Mouse (Mus musculus) embryonic facial prominence, embryonic 10.5 days (tissue): Measurements from ENCODE around the gene Tex46. TPM values are rescaled to one million over a fixed set of nuclear protein-coding genes. Genes with fewer than 3 reads are reported as not detected.

Experiments used
- DNase-seq: peaks from one replicate; pipeline ENCODE4 v3.0.0-alpha.2; 2017; ENCODE audit warnings: low spot score
- H3K27ac ChIP-seq: fragments of 300-500 bp; sonication (generic); replicated peaks from 2 replicates; pipeline ENCODE4 v1.5.1; 2016; ENCODE audit warnings: mild to moderate bottlenecking
- H3K27me3 ChIP-seq: fragments of 300-500 bp; sonication (generic); replicated peaks from 2 replicates; pipeline ENCODE4 v1.6.1; 2016; ENCODE audit warnings: low read depth, mild to moderate bottlenecking; ENCODE audit not compliant: poor library complexity, severe bottlenecking
- H3K36me3 ChIP-seq: fragments of 300-500 bp; sonication (generic); replicated peaks from 2 replicates; pipeline ENCODE4 v1.6.1; 2016; ENCODE audit warnings: mild to moderate bottlenecking, moderate library complexity
- H3K4me1 ChIP-seq: fragments of 300-500 bp; sonication (generic); 2 replicates; pipeline ENCODE4 v1.6.1; 2016
- H3K4me3 ChIP-seq: fragments of 300-500 bp; sonication (generic); 2 replicates; pipeline ENCODE4 v1.5.1; 2016; ENCODE audit warnings: mild to moderate bottlenecking, moderate library complexity
- H3K9me3 ChIP-seq: fragments of 300-500 bp; sonication (generic); 2 replicates; pipeline ENCODE4 v1.6.1; 2016; ENCODE audit warnings: mild to moderate bottlenecking
- WGBS: fragments of 180-500 bp; shearing (Covaris S2); methylation state at CpG from one replicate; pipeline ENCODE4 v1.1.7; 2016; 5-methylcytosine and 5-hydroxymethylcytosine counted together
- microRNA-seq: library from miRNA; unstranded; fragments of <30 nt; microRNA quantifications from one replicate; pipeline ENCODE4, GENCODE M21; 2017
- polyA plus RNA-seq: library from polyadenylated mRNA; unstranded; fragments of >200 nt; fragmentation: Nextera tagmentation; extraction: Ambion mirVana; gene quantifications from 2 replicates; pipeline ENCODE4 v1.2.1, GENCODE M21; 2016

Tex46 gene
- polyA plus RNA-seq, 1 experiment from 2014 or later: not detected

DNA sequence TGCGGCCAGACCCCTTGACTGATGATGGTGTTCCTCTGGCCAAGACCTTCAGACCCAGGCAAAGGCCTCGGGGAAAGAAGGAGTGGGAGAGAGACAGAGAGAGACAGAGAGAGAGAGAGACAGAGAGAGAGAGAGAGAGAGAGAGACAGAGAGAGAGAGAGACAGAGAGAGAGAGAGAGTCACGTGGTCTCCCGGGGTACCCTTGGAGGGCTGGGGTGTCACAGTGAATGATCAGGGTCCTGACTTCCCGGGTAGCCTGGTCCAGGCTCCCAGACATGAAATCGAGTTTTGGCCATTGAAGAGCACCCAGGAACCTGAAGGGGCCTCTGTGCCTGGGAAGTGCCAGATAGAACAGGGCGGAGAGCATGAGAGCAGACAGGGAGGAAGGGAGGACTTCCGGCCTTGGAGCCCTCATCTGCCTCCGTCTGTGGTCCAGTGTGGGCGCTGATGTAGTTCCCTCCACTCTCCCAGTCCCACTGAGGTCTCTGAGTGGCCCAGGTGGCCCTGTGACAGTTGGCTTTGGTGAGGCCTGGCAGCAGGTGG lies 43.5 kb downstream of the Tex46 start:
- no peak for DNase-seq
- peaks cover 70% of the 10 kb centered on the region for H3K36me3 ChIP-seq

DNA sequence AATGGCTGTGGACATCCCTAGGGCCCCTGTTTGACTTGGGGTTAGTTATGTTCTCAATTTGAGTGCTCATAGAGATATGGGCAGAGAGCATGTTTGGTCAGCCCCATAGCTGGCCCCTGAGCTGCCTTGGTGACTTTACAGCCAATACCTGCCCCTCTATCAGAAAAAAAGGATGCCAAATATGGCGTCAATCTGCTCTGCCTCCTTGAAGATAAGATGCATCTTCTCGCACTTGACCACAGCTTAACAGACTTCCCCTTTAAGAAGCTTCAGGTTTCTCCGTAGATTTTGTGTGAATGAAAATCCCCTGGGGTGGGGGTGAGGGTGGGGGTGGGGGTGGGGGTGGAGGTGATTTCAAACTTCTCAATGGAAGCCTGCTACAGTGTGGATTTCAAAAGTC lies 47.7 kb downstream of the Tex46 start:
- Histone ChIP-seq H3K4me1 (peaks cover 5% of the 10 kb centered on the region; the same call in 1 of the 2 replicates), H3K4me3 (no peak overlapping the region), H3K36me3 (peaks cover 92% of the 10 kb centered on the region), H3K27ac (no peak overlapping the region), H3K9me3 (no peaks in the 10 kb centered on the region), H3K27me3 (no peaks in the 10 kb centered on the region)
- no peak for DNase-seq
- WGBS: 81% methylated on average over 3 of the region's 3 CpGs

More for the DNA sequence above, 43.5 kb downstream of the Tex46 start:
- Histone ChIP-seq H3K27me3 (no peaks in the 10 kb centered on the region; the same call in 1 of the 2 replicates), H3K27ac (no peak overlapping the region), H3K4me3 (no peak overlapping the region), H3K4me1 (peaks cover 29% of the 10 kb centered on the region), H3K9me3 (no peaks in the 10 kb centered on the region)
- 87% methylated on average over 10 of the region's 10 CpGs for WGBS

Small RNA genes within 50 kb of the gene (microRNA-seq; reads per million reads assigned to microRNA genes)
- gene Gm22180: not detected

Other genes starting within 250 kb of the Tex46 start
- gene Htr1d, start 186.9 kb upstream of the Tex46 start, polyA plus RNA-seq: 0.16 TPM in 2 replicates
- 0.14 TPM in 1 of 2 replicates, not detected in the other for gene 6030445D17Rik, start 148.2 kb upstream of the Tex46 start, polyA plus RNA-seq
- gene Luzp1, start 140.7 kb upstream of the Tex46 start, polyA plus RNA-seq: 150 and 158 TPM in 2 replicates
- 54.2 and 56.1 TPM in 2 replicates for gene Kdm1a, start 7.7 kb upstream of the Tex46 start, polyA plus RNA-seq
- gene Lactbl1, start 12.2 kb downstream of the Tex46 start, polyA plus RNA-seq: not detected in 2 replicates
- gene Ephb2, start 225.6 kb downstream of the Tex46 start, polyA plus RNA-seq: 10.7 and 12.4 TPM in 2 replicates